Mouse (Mus musculus) brain, embryonic 14.5 days (tissue): ENCODE data around the gene Aftph.

ENCODE experiments used
- CTCF ChIP-seq: fragments of 200-500 bp; IDR thresholded peaks from 2 replicates; pipeline ENCODE4 v1.5.1; 2012; ENCODE audit warnings: inconsistent platforms, mild to moderate bottlenecking, moderate library complexity, borderline replicate concordance; ENCODE audit not compliant: insufficient read depth, insufficient read length; ENCODE audit errors: extremely low read depth
- POLR2A ChIP-seq: fragments of 200-500 bp; IDR thresholded peaks from 2 replicates; pipeline ENCODE4 v1.6.1; 2012; ENCODE audit warnings: mild to moderate bottlenecking, inconsistent platforms, borderline replicate concordance; ENCODE audit not compliant: poor library complexity, insufficient read depth, insufficient read length, severe bottlenecking; ENCODE audit errors: extremely low read depth

- TF ChIP-seq POLR2A, result no peak
- TF ChIP-seq CTCF, result no peak
Measured at GRCm38 (mm10) chr11:20650006-20650639, 91.3 kb downstream of the Aftph start.
